8 mouse cellular contexts compared by ENCODE assay signal in the genomic region with DNA sequence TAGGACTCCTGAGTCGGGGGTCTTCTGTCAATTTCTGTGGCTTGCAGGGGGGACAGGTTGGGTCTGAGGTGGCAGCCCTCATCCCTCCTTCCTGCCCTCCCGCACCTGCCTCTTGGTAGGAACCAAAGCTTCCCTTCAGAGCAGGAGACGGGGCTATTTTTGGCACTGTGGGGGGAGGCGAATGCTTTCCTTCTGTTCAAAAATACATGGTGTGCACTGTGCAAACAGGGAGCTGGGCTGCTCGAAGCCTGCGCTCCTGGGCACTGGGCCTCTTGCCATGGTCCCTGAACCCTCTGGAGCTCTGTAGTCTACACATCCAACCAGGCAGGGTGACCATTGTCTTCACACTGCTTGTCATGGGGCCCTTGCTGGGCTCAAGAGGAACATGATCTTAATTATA. TPM values are rescaled to one million over a fixed set of nuclear protein-coding genes. Genes with fewer than 3 reads are reported as not detected.
DNase-seq lines count a peak whose midpoint lies in the region; ATAC-seq and TF ChIP-seq lines count a peak whose summit lies in the region.

No protein-coding gene starts in this region.

- no peak overlapping the region for H3K4me3 ChIP-seq in lung, embryonic 15.5 days
- H3K4me3 ChIP-seq in embryonic facial prominence, embryonic 15.5 days (replicated peaks), result no peak overlapping the region
- no peak overlapping the region for H3K4me3 ChIP-seq in hindbrain, embryonic 16.5 days (ENCODE audit: low read length)
- H3K4me3 ChIP-seq in kidney, adult 2 months (ENCODE audit: insufficient read depth, low read depth, low read length), result no peak overlapping the region
- H3K4me3 ChIP-seq in lung, adult 2 months (replicated peaks; ENCODE audit: extremely low read depth, low read depth, low read length), result no peak overlapping the region

- no peak for DNase-seq in lung, postnatal 14 days
- DNase-seq in right cerebral cortex, adult 18-20 months, result peak; percentile 87
- DNase-seq in spleen, postnatal 36 days (ENCODE audit: low spot score in 2 of 2), result no peak
- no peak for DNase-seq in kidney, adult 2 months
- no peak for DNase-seq in lung, adult 2 months

- H3K4me2 ChIP-seq in lung, embryonic 15.5 days, result peak overlapping the region; percentile 44; the same call in 1 of the 2 replicates
- H3K4me2 ChIP-seq in embryonic facial prominence, embryonic 15.5 days (replicated peaks), result peak overlapping the region; percentile 29; the same call in 1 of the 2 replicates
- no peak overlapping the region for H3K4me2 ChIP-seq in hindbrain, embryonic 16.5 days (ENCODE audit: low read length)

- ATAC-seq in lung, embryonic 15.5 days (ENCODE audit: borderline replicate concordance, extremely low read depth, low FRiP score, low TSS enrichment), result no peak
- ATAC-seq in embryonic facial prominence, embryonic 15.5 days (ENCODE audit: insufficient number of reproducible peaks, low FRiP score, low TSS enrichment, low read depth), result no peak
- peak; percentile 23; the same call in 1 of the 2 replicates for ATAC-seq in hindbrain, embryonic 16.5 days

- H3K27ac ChIP-seq in lung, embryonic 15.5 days, result peak overlapping the region; percentile 71
- H3K27ac ChIP-seq in embryonic facial prominence, embryonic 15.5 days (replicated peaks), result peak overlapping the region; percentile 80
- H3K27ac ChIP-seq in hindbrain, embryonic 16.5 days (ENCODE audit: low read depth, low read length), result peak overlapping the region; percentile 37
- no peak overlapping the region for H3K27ac ChIP-seq in kidney, adult 2 months (ENCODE audit: insufficient read depth, low read depth, low read length)

- WGBS in lung, embryonic 15.5 days, result 50% methylated on average over 6 of the region's 6 CpGs
- WGBS in embryonic facial prominence, embryonic 15.5 days, result 43% methylated on average over 6 of the region's 6 CpGs
- 59% methylated on average over 6 of the region's 6 CpGs for WGBS in hindbrain, embryonic 16.5 days
- 44% methylated on average over 6 of the region's 6 CpGs for WGBS in kidney, adult 2 months
- 35% methylated on average over 6 of the region's 6 CpGs for WGBS in lung, adult 2 months

- H3K36me3 ChIP-seq in lung, embryonic 15.5 days, result no peaks in the 10 kb centered on the region
- H3K36me3 ChIP-seq in embryonic facial prominence, embryonic 15.5 days, result no peaks in the 10 kb centered on the region
- H3K36me3 ChIP-seq in hindbrain, embryonic 16.5 days (ENCODE audit: control insufficient read depth, insufficient read depth, low read length), result no peaks in the 10 kb centered on the region
- H3K36me3 ChIP-seq in kidney, adult 2 months (ENCODE audit: control insufficient read depth, insufficient read depth, low read length), result no peaks in the 10 kb centered on the region

- H3K9ac ChIP-seq in lung, embryonic 15.5 days, result no peak overlapping the region
- no peak overlapping the region for H3K9ac ChIP-seq in embryonic facial prominence, embryonic 15.5 days
- H3K9ac ChIP-seq in hindbrain, embryonic 16.5 days (ENCODE audit: low read depth, low read length), result no peak overlapping the region; the same call in 1 of the 2 replicates

- no peaks in the 10 kb centered on the region for H3K27me3 ChIP-seq in lung, embryonic 15.5 days
- no peaks in the 10 kb centered on the region for H3K27me3 ChIP-seq in embryonic facial prominence, embryonic 15.5 days
- no peaks in the 10 kb centered on the region for H3K27me3 ChIP-seq in hindbrain, embryonic 16.5 days (replicated peaks; ENCODE audit: control insufficient read depth, insufficient read depth, low read length)
- no peaks in the 10 kb centered on the region for H3K27me3 ChIP-seq in kidney, adult 2 months (replicated peaks; ENCODE audit: control insufficient read depth, insufficient read depth, low read length)

- H3K9me3 ChIP-seq in lung, embryonic 15.5 days, result no peaks in the 10 kb centered on the region
- no peaks in the 10 kb centered on the region for H3K9me3 ChIP-seq in embryonic facial prominence, embryonic 15.5 days (replicated peaks)
- H3K9me3 ChIP-seq in hindbrain, embryonic 16.5 days (ENCODE audit: control insufficient read depth, low read length), result no peaks in the 10 kb centered on the region

- TF ChIP-seq POLR2A in kidney, adult 2 months (IDR thresholded peaks at IDR 0.05; ENCODE audit: low read depth, low read length), result no peak
- TF ChIP-seq POLR2A in lung, adult 2 months (IDR thresholded peaks at IDR 0.05; ENCODE audit: borderline replicate concordance, extremely low read depth, low read depth, low read length), result no peak

- H3K4me1 ChIP-seq in lung, embryonic 15.5 days, result peaks cover 47% of the 10 kb centered on the region
- peaks cover 59% of the 10 kb centered on the region for H3K4me1 ChIP-seq in embryonic facial prominence, embryonic 15.5 days
- peaks cover 49% of the 10 kb centered on the region for H3K4me1 ChIP-seq in hindbrain, embryonic 16.5 days (ENCODE audit: control insufficient read depth, insufficient read depth, low read depth, low read length)
- peaks cover 21% of the 10 kb centered on the region for H3K4me1 ChIP-seq in kidney, adult 2 months (ENCODE audit: control insufficient read depth, insufficient read depth, low read length)
- 0 out of 2 replicates have a peak, but pooled peaks cover 3% of the 10 kb centered on the region for H3K4me1 ChIP-seq in lung, adult 2 months (ENCODE audit: control insufficient read depth, insufficient read depth, low read length)

- TF ChIP-seq CTCF in kidney, adult 2 months (conservative IDR thresholded peaks at IDR 0.05; ENCODE audit: insufficient read depth, insufficient read length, low read depth, low read length), result no peak
- no peak for TF ChIP-seq CTCF in lung, adult 2 months (IDR thresholded peaks at IDR 0.05; ENCODE audit: insufficient read depth, low read length)

RNA-seq across cellular contexts. Expression of a gene that starts 11.5 kb away (rescaled TPM):
- 17.1 and 17.4 TPM in 2 replicates for polyA plus RNA-seq in lung, embryonic 15.5 days (2015; fragmentation: Nextera tagmentation; extraction: Ambion mirVana)
- polyA plus RNA-seq in embryonic facial prominence, embryonic 15.5 days (2015; fragmentation: Nextera tagmentation; extraction: Ambion mirVana), result 39.5 and 40.3 TPM in 2 replicates
- polyA plus RNA-seq in hindbrain, embryonic 16.5 days (2015; fragmentation: Nextera tagmentation; extraction: Ambion mirVana), result 151 and 174 TPM in 2 replicates
- polyA plus RNA-seq in kidney, adult 2 months (2012; rRNA removed), result 3.5 and 3.9 TPM in 2 replicates
- 2.2 and 2.5 TPM in 2 replicates for polyA plus RNA-seq in lung, adult 2 months (2012; rRNA removed)

RNA-seq across cellular contexts. Expression of a gene that starts 57.1 kb away (rescaled TPM):
- 0.58 and 1.2 TPM in 2 replicates for polyA plus RNA-seq in lung, embryonic 15.5 days (2015; fragmentation: Nextera tagmentation; extraction: Ambion mirVana)
- 0.47 and 0.53 TPM in 2 replicates for polyA plus RNA-seq in embryonic facial prominence, embryonic 15.5 days (2015; fragmentation: Nextera tagmentation; extraction: Ambion mirVana)
- polyA plus RNA-seq in hindbrain, embryonic 16.5 days (2015; fragmentation: Nextera tagmentation; extraction: Ambion mirVana), result 0.30 TPM in 2 replicates
- 14.3 and 16.4 TPM in 2 replicates for polyA plus RNA-seq in kidney, adult 2 months (2012; rRNA removed)
- 10.8 and 16.8 TPM in 2 replicates for polyA plus RNA-seq in lung, adult 2 months (2012; rRNA removed)
